Mouse (Mus musculus) C2C12 (cell line): ENCODE data around the gene Acbd6.

Experiments used
- CTCF ChIP-seq: IDR thresholded peaks from one replicate; pipeline ENCODE4 v1.5.1; 2011; ENCODE audit not compliant: control insufficient read depth, insufficient read depth, insufficient read length
- MYOD1 ChIP-seq: IDR thresholded peaks from one replicate; pipeline ENCODE4 v1.6.1; 2011; ENCODE audit warnings: low read depth; ENCODE audit not compliant: control insufficient read depth, insufficient read length
- USF1 ChIP-seq: IDR thresholded peaks from one replicate; pipeline ENCODE4 v1.6.1; 2011; ENCODE audit warnings: low read depth, mild to moderate bottlenecking, control low read depth, moderate library complexity

- TF ChIP-seq CTCF (no peak), MYOD1 (no peak), USF1 (no peak)
Observed at GRCm38 (mm10) chr1:155731156-155731555, 173.2 kb downstream of the Acbd6 start.
